Mouse (Mus musculus) neural tube, embryonic 15.5 days (tissue): Measurements from ENCODE around the gene Rln1. TPM values are rescaled to one million over a fixed set of nuclear protein-coding genes. Genes with fewer than 3 reads are reported as not detected.

Experiments
- ATAC-seq: fragments of 200-750 bp; cut with Nextera tagmentation; 2 replicates; pipeline ENCODE4 v1.8.0; 2017; ENCODE audit warnings: mild to moderate bottlenecking, moderate TSS enrichment, moderate library complexity; ENCODE audit not compliant: low FRiP score
- H3K27ac ChIP-seq: fragments of 300-500 bp; sonication (generic); replicated peaks from 2 replicates; pipeline ENCODE4 v1.5.1; 2015; ENCODE audit warnings: mild to moderate bottlenecking, inconsistent platforms
- H3K27me3 ChIP-seq: fragments of 300-500 bp; sonication (generic); replicated peaks from 2 replicates; pipeline ENCODE4 v1.6.1; 2015; ENCODE audit warnings: inconsistent platforms
- H3K36me3 ChIP-seq: fragments of 300-500 bp; sonication (generic); 2 replicates; pipeline ENCODE4 v1.6.1; 2015; ENCODE audit warnings: inconsistent platforms
- H3K4me1 ChIP-seq: fragments of 300-500 bp; sonication (generic); 2 replicates; pipeline ENCODE4 v1.6.1; 2015; ENCODE audit warnings: inconsistent platforms
- H3K4me2 ChIP-seq: fragments of 300-500 bp; sonication (generic); 2 replicates; pipeline ENCODE4 v1.6.1; 2015; ENCODE audit warnings: inconsistent platforms, mild to moderate bottlenecking, moderate library complexity
- H3K4me3 ChIP-seq: fragments of 300-500 bp; sonication (generic); replicated peaks from 2 replicates; pipeline ENCODE4 v1.5.1; 2015; ENCODE audit warnings: mild to moderate bottlenecking, inconsistent platforms
- H3K9ac ChIP-seq: fragments of 300-500 bp; sonication (generic); replicated peaks from 2 replicates; pipeline ENCODE4 v1.6.1; 2015; ENCODE audit warnings: mild to moderate bottlenecking, inconsistent platforms
- H3K9me3 ChIP-seq: fragments of 300-500 bp; sonication (generic); replicated peaks from 2 replicates; pipeline ENCODE4 v1.6.1; 2016; ENCODE audit warnings: inconsistent platforms
- WGBS: fragments of 180-500 bp; shearing (Covaris S2); methylation state at CpG from one replicate; pipeline ENCODE4 v1.1.7; 2015; ENCODE audit warnings: mixed read lengths; 5-methylcytosine and 5-hydroxymethylcytosine counted together
- polyA plus RNA-seq: library from polyadenylated mRNA; unstranded; fragments of >200 nt; fragmentation: Nextera tagmentation; extraction: Ambion mirVana; gene quantifications from 2 replicates; pipeline ENCODE4 v1.2.1, GENCODE M21; 2015

Rln1 gene
- 3.6 and 4.5 TPM in 2 replicates for polyA plus RNA-seq

DNA sequence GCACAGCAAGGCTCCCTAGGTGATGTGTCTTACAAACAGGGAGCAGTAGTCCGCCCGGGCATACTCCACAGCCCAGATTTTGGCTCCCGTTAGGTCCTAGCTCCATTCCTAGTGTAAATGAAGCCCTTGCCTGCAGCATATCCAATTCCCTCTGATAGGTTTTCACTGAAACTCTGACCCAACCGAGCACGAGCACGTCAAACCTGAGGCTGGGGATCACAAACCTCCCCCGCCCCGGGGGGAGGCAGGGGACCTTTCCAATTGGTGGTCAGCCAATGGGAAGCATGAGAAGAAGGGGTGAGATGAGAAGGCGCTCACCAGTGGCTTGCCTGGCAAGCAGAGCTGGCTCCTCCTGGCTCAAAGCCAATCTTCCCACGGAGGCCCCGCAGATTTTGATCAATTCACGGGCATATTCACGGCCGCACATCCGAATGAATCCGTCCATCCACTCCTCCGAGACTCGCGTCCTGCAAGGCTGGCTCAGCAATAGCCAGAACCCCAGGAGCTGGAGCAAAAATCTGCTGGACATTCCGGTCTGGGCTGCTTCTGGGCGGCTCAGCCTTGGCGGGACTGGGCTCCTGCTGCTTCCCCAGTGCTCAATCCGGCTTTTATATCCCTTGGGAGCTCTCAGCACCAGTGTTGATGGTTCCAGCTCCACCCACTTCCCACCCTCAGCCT is at the start of gene Rln1:
Gene Rln1 (minus strand): TSS at position 603 of the 678 bp plus-strand sequence.
- peak; percentile 91 for ATAC-seq
- 2% methylated on average over 23 of the region's 23 CpGs for WGBS
- Histone ChIP-seq H3K4me2 (peak within 1 kb of the TSS; percentile 77), H3K9me3 (no peaks in the 10 kb centered on the region), H3K27ac (peak within 1 kb of the TSS; percentile 38), H3K4me1 (peaks cover 10% of the 10 kb centered on the region; the same call in 1 of the 2 replicates), H3K9ac (peak within 1 kb of the TSS; percentile 60), H3K4me3 (peak within 1 kb of the TSS; percentile 47), H3K36me3 (no peaks in the 10 kb centered on the region), H3K27me3 (no peaks in the 10 kb centered on the region)

DNA sequence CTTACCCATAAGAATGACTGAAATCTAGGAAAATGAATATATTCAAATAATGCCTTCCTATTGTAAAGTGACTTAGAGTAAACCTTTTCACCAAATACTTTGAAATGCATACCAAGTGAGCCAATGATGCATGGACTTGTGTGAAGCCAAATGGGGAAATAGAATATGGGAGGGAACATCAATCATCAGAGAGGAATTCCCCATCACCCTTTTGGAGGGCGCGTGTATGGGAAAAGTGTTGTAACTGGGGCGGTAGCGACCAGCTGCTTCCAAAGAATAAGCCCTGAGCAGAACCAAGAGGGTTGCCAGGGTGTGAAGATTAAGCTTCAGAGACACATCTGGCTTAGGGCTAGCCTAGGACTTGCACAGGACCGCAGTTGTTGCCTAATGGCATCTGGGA is 48.9 kb upstream of the Rln1 start:
- H3K9me3 ChIP-seq = no peaks in the 10 kb centered on the region
- no peaks in the 10 kb centered on the region for H3K27me3 ChIP-seq
- no peak overlapping the region for H3K4me2 ChIP-seq
- H3K4me3 ChIP-seq = no peak overlapping the region
- no peak overlapping the region for H3K9ac ChIP-seq
- no peaks in the 10 kb centered on the region for H3K36me3 ChIP-seq
- H3K27ac ChIP-seq = no peak overlapping the region
- 94% methylated on average over 5 of the region's 5 CpGs for WGBS
- ATAC-seq = no peak
- no peaks in the 10 kb centered on the region for H3K4me1 ChIP-seq

DNA sequence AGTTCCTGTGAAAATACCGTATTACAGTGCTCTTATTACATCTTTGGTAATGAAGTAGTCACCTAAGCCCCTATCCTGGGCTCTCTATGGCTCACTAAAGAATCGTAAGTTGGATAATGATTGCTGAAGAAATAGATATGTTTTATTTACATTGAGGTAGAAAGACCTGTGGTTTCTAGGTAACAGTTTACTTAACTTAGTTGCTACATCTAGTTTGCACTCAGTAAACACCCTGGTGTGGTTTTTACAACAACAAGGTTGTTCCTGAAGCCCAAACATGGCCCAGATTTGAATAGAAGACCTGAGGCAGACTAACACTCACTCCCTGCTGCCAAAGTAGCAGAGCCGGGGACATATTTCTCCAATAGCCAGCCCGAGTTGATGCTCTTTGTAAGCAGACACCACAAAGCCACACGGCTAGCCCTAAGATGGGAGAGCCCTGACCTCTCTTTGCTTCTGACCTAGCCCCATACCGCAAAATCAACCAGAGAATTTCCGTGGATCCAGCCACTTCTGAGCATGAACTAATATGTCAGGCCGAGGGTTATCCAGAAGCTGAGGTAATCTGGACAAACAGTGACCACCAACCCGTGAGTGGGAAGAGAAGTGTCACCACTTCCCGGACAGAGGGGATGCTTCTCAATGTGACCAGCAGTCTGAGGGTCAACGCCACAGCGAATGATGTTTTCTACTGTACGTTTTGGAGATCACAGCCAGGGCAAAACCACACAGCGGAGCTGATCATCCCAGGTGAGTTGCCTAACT is 45.6 kb upstream of the Rln1 start:
- H3K9ac ChIP-seq = no peak overlapping the region
- H3K36me3 ChIP-seq = no peaks in the 10 kb centered on the region
- no peaks in the 10 kb centered on the region for H3K27me3 ChIP-seq
- ATAC-seq = no peak
- no peak overlapping the region for H3K4me2 ChIP-seq
- WGBS = 91% methylated on average over 14 of the region's 14 CpGs
- no peaks in the 10 kb centered on the region for H3K9me3 ChIP-seq
- H3K4me3 ChIP-seq = no peak overlapping the region
- H3K27ac ChIP-seq = no peak overlapping the region
- no peaks in the 10 kb centered on the region for H3K4me1 ChIP-seq

DNA sequence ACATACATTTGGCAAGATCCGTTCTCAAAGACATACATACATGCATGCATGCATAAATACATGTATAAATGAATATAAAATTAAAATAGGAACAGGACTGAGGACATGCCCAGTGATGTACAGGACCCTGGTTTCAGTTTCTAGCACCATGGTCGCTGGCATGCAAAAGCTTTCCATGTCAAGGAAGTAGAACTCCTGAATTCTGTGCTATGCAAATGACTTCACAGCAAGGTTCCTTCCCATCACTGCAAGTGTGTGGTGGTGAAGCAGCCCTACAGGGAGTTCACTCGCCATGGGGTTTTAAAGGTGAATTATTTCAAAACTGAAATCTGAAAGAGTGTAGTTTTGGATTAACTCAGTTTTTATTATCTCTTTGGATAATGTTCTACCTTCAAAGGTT is 41.9 kb upstream of the Rln1 start:
- Histone ChIP-seq H3K9ac (no peak overlapping the region), H3K4me2 (no peak overlapping the region), H3K9me3 (no peaks in the 10 kb centered on the region), H3K4me3 (no peak overlapping the region), H3K36me3 (no peaks in the 10 kb centered on the region), H3K4me1 (no peaks in the 10 kb centered on the region), H3K27me3 (no peaks in the 10 kb centered on the region), H3K27ac (no peak overlapping the region)
- no peak for ATAC-seq
- whole genome bisulfite sequencing = 80% methylated on average over 3 of the region's 3 CpGs

- Histone ChIP-seq H3K27ac (no peak overlapping the region), H3K4me2 (no peak overlapping the region), H3K4me3 (no peak overlapping the region), H3K36me3 (no peaks in the 10 kb centered on the region), H3K9me3 (no peaks in the 10 kb centered on the region), H3K4me1 (no peaks in the 10 kb centered on the region), H3K9ac (no peak overlapping the region), H3K27me3 (no peaks in the 10 kb centered on the region)
- no peak for ATAC-seq
- WGBS = 93% methylated on average over 9 of the region's 9 CpGs
Measured at GRCm38 (mm10) chr19:29374947-29375346, 40.5 kb upstream of the Rln1 start.

- peak overlapping the region; percentile 21 for H3K4me3 ChIP-seq
- H3K27ac ChIP-seq = no peak overlapping the region
- H3K27me3 ChIP-seq = no peaks in the 10 kb centered on the region
- H3K4me2 ChIP-seq = peak overlapping the region; percentile 56
- H3K9me3 ChIP-seq = no peaks in the 10 kb centered on the region
- WGBS = 33% methylated on average over 11 of the region's 11 CpGs
- H3K4me1 ChIP-seq = no peaks in the 10 kb centered on the region
- H3K36me3 ChIP-seq = no peaks in the 10 kb centered on the region
- H3K9ac ChIP-seq = peak overlapping the region; percentile 40; the same call in 1 of the 2 replicates
- no peak for ATAC-seq
Measured at GRCm38 (mm10) chr19:29373438-29373837, 39.0 kb upstream of the Rln1 start.

- Histone ChIP-seq H3K4me2 (no peak overlapping the region), H3K36me3 (no peaks in the 10 kb centered on the region), H3K27ac (no peak overlapping the region), H3K9ac (no peak overlapping the region), H3K4me3 (no peak overlapping the region), H3K4me1 (peaks cover under 1% of the 10 kb centered on the region), H3K27me3 (no peaks in the 10 kb centered on the region), H3K9me3 (no peaks in the 10 kb centered on the region)
- 98% methylated on average over 3 of the region's 3 CpGs for WGBS
- no peak for ATAC-seq
Measured at GRCm38 (mm10) chr19:29372621-29373020, 38.2 kb upstream of the Rln1 start.

DNA sequence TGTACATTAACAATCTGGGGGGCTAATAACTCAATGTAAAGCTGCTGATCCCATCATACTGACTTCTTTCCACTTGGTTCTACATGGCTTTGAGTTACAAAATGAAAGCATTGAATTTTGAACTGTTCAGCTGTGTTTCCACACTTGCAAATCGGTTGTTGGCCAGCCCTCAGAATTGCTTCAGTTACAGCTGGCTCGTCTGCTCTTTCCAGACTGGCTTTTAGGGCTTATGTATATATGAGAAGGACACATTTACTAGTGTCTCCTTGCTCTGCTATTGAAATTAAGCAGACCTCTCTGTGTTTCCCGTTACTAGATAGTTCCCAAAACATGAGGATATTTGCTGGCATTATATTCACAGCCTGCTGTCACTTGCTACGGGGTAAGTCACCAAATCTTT is 37.7 kb upstream of the Rln1 start:
- Histone ChIP-seq H3K27ac (no peak overlapping the region), H3K36me3 (no peaks in the 10 kb centered on the region), H3K9me3 (no peaks in the 10 kb centered on the region), H3K4me3 (no peak overlapping the region), H3K4me2 (no peak overlapping the region), H3K27me3 (no peaks in the 10 kb centered on the region), H3K4me1 (peaks cover 6% of the 10 kb centered on the region), H3K9ac (no peak overlapping the region)
- no peak for ATAC-seq
- WGBS = 81% methylated on average over 4 of the region's 4 CpGs

- H3K4me2 ChIP-seq = no peak overlapping the region
- no peak overlapping the region for H3K27ac ChIP-seq
- ATAC-seq = no peak
- H3K9ac ChIP-seq = no peak overlapping the region
- H3K9me3 ChIP-seq = no peaks in the 10 kb centered on the region
- 84% methylated on average over 18 of the region's 18 CpGs for WGBS
- no peak overlapping the region for H3K4me3 ChIP-seq
- H3K36me3 ChIP-seq = no peaks in the 10 kb centered on the region
- peaks cover 10% of the 10 kb centered on the region for H3K4me1 ChIP-seq
- H3K27me3 ChIP-seq = no peaks in the 10 kb centered on the region
Measured at GRCm38 (mm10) chr19:29371284-29372081, 37.0 kb upstream of the Rln1 start.

DNA sequence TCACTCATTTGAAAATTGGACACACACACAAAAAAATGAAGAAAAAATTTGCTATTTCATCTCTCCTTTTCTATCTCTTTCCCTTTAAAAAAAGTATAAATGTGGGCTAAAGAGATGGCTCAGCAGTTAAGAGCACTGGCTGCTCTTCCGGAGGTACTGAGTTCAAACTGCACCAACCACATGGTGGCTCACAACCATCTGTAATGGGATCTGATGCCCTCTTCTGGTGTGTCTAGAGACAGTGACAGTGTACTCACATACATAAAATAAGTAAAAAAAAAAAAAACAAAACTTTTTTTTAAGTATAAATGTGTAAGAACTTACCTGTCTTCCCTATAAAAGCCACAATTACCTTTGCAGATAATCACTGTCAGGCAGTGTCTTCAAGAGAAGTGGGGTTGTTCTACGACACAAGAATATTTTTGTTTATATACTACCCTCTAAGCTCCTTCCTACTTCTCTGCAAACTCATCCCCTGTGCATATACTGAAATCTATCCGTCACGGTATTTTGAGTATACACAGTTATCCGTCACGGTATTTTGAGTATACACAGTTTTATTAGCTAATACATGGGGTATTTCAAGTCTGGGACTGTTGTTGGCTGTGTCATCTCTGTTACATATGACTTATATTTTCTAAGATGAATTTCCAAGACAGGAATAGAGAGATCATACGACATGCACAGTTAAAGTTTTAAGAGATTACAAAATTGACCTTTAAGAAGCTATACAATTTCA is 36.2 kb upstream of the Rln1 start:
- peaks cover 10% of the 10 kb centered on the region for H3K4me1 ChIP-seq
- no peak overlapping the region for H3K27ac ChIP-seq
- H3K9me3 ChIP-seq = no peaks in the 10 kb centered on the region
- no peak for ATAC-seq
- H3K4me3 ChIP-seq = no peak overlapping the region
- H3K4me2 ChIP-seq = no peak overlapping the region
- H3K9ac ChIP-seq = no peak overlapping the region
- H3K36me3 ChIP-seq = no peaks in the 10 kb centered on the region
- H3K27me3 ChIP-seq = no peaks in the 10 kb centered on the region
- 93% methylated on average over 7 of the region's 7 CpGs for WGBS

DNA sequence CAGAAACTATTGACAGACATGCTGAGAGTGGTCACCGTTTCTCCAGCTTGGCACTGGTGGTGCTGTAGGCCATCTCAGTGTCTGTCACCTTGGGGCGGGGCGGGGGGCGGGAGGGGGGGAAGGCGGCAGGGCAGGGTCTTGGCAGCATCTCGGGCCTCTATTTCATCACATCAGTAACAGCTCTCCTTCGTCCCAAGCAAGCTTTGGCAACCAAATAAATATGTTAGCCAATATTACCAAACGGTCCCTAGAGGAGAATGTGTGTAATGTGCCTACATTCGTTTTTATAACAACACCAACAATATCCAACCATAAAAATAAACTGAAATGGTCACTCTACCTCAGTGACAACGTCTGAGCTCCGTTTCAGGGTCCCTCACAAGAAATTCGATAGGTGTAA is 35.6 kb upstream of the Rln1 start:
- Histone ChIP-seq H3K27me3 (no peaks in the 10 kb centered on the region), H3K4me1 (peaks cover 10% of the 10 kb centered on the region), H3K4me2 (no peak overlapping the region), H3K9ac (no peak overlapping the region), H3K9me3 (no peaks in the 10 kb centered on the region), H3K4me3 (no peak overlapping the region), H3K36me3 (no peaks in the 10 kb centered on the region), H3K27ac (no peak overlapping the region)
- WGBS = 74% methylated on average over 12 of the region's 12 CpGs
- no peak for ATAC-seq
